Mouse (Mus musculus) stomach, embryonic 14.5 days (tissue): ENCODE results near the gene Frat2. TPM values are rescaled to one million over a fixed set of nuclear protein-coding genes. Genes with fewer than 3 reads are reported as not detected.

Source experiments
- ATAC-seq: fragments of 200-750 bp; cut with Nextera tagmentation; 2 replicates; pipeline ENCODE4 v1.8.0; 2017; ENCODE audit warnings: low read depth, moderate TSS enrichment; ENCODE audit not compliant: insufficient number of reproducible peaks, insufficient read depth, low FRiP score
- H3K27ac ChIP-seq: fragments of 300-500 bp; sonication (generic); 2 replicates; pipeline ENCODE4 v1.5.1; 2014; ENCODE audit warnings: mild to moderate bottlenecking, low read length, moderate library complexity, mixed read lengths
- H3K27me3 ChIP-seq: fragments of 300-500 bp; sonication (generic); 2 replicates; pipeline ENCODE4 v1.6.1; 2014; ENCODE audit warnings: low read length, control low read depth, mixed read lengths; ENCODE audit not compliant: control insufficient read depth, insufficient read depth
- H3K36me3 ChIP-seq: fragments of 300-500 bp; sonication (generic); 2 replicates; pipeline ENCODE4 v1.6.1; 2014; ENCODE audit warnings: mild to moderate bottlenecking, control low read depth, low read length, moderate library complexity, mixed read lengths; ENCODE audit not compliant: control insufficient read depth, insufficient read depth
- H3K4me1 ChIP-seq: fragments of 300-500 bp; sonication (generic); 2 replicates; pipeline ENCODE4 v1.6.1; 2014; ENCODE audit warnings: low read length, control low read depth, mixed read lengths; ENCODE audit not compliant: control insufficient read depth, insufficient read depth
- H3K4me2 ChIP-seq: fragments of 300-500 bp; sonication (generic); replicated peaks from 2 replicates; pipeline ENCODE4 v1.6.1; 2014; ENCODE audit warnings: low read depth, low read length, control low read depth
- H3K4me3 ChIP-seq: fragments of 300-500 bp; sonication (generic); 2 replicates; pipeline ENCODE4 v1.5.1; 2014; ENCODE audit warnings: low read depth, low read length, control low read depth
- H3K9ac ChIP-seq: fragments of 300-500 bp; sonication (generic); replicated peaks from 2 replicates; pipeline ENCODE4 v1.6.1; 2014; ENCODE audit warnings: low read depth, mild to moderate bottlenecking, control low read depth, low read length, moderate library complexity, mixed read lengths
- H3K9me3 ChIP-seq: fragments of 300-500 bp; sonication (generic); 2 replicates; pipeline ENCODE4 v1.6.1; 2016; ENCODE audit warnings: low read depth, low read length, control low read depth; ENCODE audit not compliant: control insufficient read depth
- WGBS: fragments of 180-500 bp; shearing (Covaris S2); extraction: QIAGEN DNeasy Blood & Tissue Kit; methylation state at CpG from one replicate; pipeline ENCODE4 v1.1.7; 2014; 5-methylcytosine and 5-hydroxymethylcytosine counted together
- polyA plus RNA-seq: library from polyadenylated mRNA; unstranded; fragments of >200 nt; fragmentation: Nextera tagmentation; extraction: Ambion mirVana; gene quantifications from 2 replicates; pipeline ENCODE4 v1.2.1, GENCODE M21; 2014

The Frat2 gene
- polyA plus RNA-seq, 1 experiment from 2014 or later, result 3.5 TPM

DNA sequence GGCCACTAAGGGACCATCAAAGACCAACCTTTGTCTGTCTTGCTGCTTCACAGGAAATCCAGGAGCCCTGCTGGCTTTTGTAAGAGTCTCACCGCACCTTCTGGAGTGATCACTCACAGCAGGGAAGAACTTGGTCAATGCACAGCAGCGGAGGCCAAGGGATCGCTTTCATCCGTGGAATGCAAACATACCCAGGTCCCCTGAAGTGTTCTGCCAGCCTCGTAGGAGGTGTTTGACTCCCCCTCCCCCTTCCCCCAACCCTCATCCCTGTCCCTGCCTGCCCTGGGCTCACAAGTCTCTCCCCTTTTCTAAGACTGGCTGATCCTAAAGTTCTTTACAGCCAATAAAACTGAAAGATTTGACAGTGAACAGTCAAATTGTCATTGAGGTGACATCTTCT is 26.5 kb downstream of the Frat2 start:
- Histone ChIP-seq H3K4me2 (no peak overlapping the region), H3K9ac (no peak overlapping the region), H3K9me3 (no peaks in the 10 kb centered on the region), H3K27ac (no peak overlapping the region), H3K36me3 (no peaks in the 10 kb centered on the region), H3K4me3 (no peak overlapping the region), H3K27me3 (no peaks in the 10 kb centered on the region), H3K4me1 (no peaks in the 10 kb centered on the region)
- WGBS, result 12% methylated on average over 5 of the region's 5 CpGs
- ATAC-seq, result no peak

DNA sequence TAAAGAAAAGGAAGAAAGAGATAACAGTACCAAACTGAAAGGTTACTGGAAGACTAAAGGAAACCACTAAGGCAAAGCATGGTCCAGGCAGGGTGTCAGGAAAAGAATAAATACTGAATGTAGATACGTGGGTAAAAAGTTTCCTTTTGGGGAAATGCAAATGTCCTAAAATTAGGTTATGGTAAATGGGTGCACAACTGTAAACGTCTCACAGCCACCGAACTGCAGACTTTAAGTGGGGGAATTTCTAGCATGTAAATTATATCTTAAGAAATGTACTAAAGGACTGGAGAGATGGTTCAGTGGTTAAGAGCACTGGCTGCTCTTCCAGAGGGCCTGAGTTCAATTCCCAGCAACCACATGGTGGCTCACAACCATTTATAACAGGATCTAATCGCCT is 29.2 kb downstream of the Frat2 start:
- Histone ChIP-seq H3K9me3 (no peaks in the 10 kb centered on the region), H3K27me3 (no peaks in the 10 kb centered on the region), H3K36me3 (no peaks in the 10 kb centered on the region), H3K4me2 (no peak overlapping the region), H3K27ac (no peak overlapping the region), H3K4me3 (no peak overlapping the region), H3K4me1 (no peaks in the 10 kb centered on the region), H3K9ac (no peak overlapping the region)
- 82% methylated on average over 4 of the region's 4 CpGs for WGBS
- no peak for ATAC-seq

DNA sequence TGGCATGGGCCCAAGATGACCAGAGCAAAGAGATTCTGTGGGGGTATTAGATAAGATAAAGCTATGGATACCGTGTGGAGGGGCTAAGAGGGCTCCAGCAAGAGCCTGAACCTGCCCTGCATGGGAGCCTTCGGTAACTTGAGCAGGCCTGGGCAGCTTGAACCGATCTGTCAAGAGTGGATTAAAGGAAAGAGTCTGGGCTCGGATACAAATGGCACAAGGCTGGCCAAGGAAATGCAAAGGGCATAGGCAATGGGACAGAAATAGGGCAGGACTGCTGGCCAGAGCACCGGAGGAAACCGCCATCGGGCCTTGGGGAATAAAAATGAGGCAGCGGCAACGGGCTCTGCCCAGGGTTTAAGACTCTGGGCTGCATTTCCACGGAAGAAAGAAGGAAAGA is 30.6 kb downstream of the Frat2 start:
- Histone ChIP-seq H3K4me3 (no peak overlapping the region), H3K4me2 (no peak overlapping the region), H3K9ac (no peak overlapping the region), H3K27ac (no peak overlapping the region), H3K9me3 (no peaks in the 10 kb centered on the region), H3K36me3 (no peaks in the 10 kb centered on the region), H3K27me3 (no peaks in the 10 kb centered on the region), H3K4me1 (no peaks in the 10 kb centered on the region)
- 41% methylated on average over 10 of the region's 10 CpGs for WGBS
- no peak for ATAC-seq

DNA sequence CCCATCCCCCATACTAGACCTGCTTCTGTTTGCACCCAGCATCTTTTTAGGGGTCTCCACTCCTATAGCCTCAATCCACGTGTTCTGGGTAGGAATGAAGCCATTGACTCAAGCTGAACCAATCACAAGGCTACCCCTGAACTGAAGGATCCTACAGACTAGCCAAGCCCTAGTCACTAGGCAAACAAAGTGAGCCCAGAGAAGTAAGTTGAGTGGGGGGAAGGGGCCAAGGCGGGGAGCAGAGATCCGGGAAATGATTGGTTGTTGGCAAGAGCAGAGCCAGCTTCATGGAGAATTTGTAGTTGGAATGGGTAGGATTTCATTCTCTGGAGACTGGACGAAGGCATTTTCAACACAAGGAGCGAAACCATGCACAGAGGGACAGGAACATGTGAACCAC is 31.0 kb downstream of the Frat2 start:
- Histone ChIP-seq H3K4me3 (no peak overlapping the region), H3K36me3 (no peaks in the 10 kb centered on the region), H3K27me3 (no peaks in the 10 kb centered on the region), H3K9ac (no peak overlapping the region), H3K4me2 (no peak overlapping the region), H3K4me1 (no peaks in the 10 kb centered on the region), H3K9me3 (no peaks in the 10 kb centered on the region), H3K27ac (no peak overlapping the region)
- no peak for ATAC-seq
- WGBS, result 55% methylated on average over 5 of the region's 5 CpGs

DNA sequence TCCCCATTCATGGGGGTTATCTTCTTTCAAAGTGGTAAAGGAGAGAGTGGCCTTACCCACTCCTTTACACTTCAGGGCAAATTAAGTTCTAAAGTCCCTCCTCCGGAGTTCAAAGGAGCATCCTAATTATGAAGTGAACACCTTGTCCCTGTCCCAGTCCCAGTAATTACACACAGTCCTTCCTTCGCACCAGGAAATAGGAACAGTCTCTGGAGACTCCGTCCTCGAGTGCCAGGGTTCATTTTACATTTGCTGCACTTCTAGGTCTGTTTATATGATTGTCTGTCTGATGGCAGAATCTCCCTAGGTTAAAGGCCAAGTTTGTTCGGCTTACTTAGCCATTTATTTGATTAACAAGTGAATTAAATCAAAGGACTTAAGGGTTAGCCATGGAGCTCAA is 31.5 kb downstream of the Frat2 start:
- H3K4me3 ChIP-seq, result no peak overlapping the region
- no peaks in the 10 kb centered on the region for H3K27me3 ChIP-seq
- no peaks in the 10 kb centered on the region for H3K9me3 ChIP-seq
- no peaks in the 10 kb centered on the region for H3K4me1 ChIP-seq
- ATAC-seq, result no peak
- 52% methylated on average over 5 of the region's 5 CpGs for WGBS
- H3K36me3 ChIP-seq, result no peaks in the 10 kb centered on the region
- no peak overlapping the region for H3K27ac ChIP-seq
- no peak overlapping the region for H3K4me2 ChIP-seq
- H3K9ac ChIP-seq, result no peak overlapping the region

DNA sequence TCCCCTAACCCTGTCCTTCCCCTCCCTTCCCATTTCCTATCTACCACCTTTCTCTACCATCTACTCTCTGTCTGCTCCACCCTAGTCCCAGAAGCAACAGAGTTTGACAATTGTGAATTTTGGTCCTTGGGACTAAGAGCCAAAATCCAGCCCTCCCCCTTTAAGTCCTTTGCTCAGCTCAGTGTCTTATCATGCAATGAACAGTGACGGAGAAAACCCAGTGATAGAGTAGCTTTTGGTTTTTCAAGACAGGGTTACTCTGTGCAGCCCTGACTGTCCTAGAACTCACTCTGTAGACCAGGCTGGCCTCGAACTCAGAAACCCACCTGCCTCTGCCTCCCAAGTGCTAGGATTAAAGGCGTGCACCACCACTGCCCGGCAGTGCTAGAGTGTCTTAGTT is 34.6 kb downstream of the Frat2 start:
- H3K9me3 ChIP-seq, result no peaks in the 10 kb centered on the region
- H3K27ac ChIP-seq, result no peak overlapping the region
- H3K4me1 ChIP-seq, result no peaks in the 10 kb centered on the region
- WGBS, result 88% methylated on average over 4 of the region's 4 CpGs
- no peak overlapping the region for H3K9ac ChIP-seq
- H3K4me2 ChIP-seq, result no peak overlapping the region
- no peak for ATAC-seq
- H3K36me3 ChIP-seq, result no peaks in the 10 kb centered on the region
- no peak overlapping the region for H3K4me3 ChIP-seq
- no peaks in the 10 kb centered on the region for H3K27me3 ChIP-seq

DNA sequence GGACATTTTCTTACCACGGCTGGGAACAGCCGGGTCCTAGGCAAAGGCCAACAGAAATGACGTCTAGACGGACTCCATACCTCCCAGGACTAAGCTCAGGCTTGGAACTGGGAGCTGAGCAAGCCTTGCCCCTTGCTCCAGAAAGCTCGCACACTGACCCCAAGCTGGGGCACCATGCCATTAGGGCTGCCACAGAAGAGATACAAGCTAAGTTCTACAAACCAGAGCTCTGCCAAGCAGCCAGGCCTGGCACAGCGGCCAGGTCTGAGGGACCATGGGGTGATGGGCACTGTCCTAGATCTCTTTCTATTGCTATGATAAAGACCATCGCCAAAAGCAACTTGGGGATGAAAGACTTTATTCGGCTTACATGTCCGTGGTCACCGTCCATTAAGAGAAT is 35.4 kb downstream of the Frat2 start:
- no peak overlapping the region for H3K4me3 ChIP-seq
- no peaks in the 10 kb centered on the region for H3K9me3 ChIP-seq
- no peak overlapping the region for H3K9ac ChIP-seq
- 92% methylated on average over 10 of the region's 10 CpGs for WGBS
- H3K27me3 ChIP-seq, result no peaks in the 10 kb centered on the region
- H3K36me3 ChIP-seq, result no peaks in the 10 kb centered on the region
- no peak for ATAC-seq
- no peaks in the 10 kb centered on the region for H3K4me1 ChIP-seq
- no peak overlapping the region for H3K4me2 ChIP-seq
- no peak overlapping the region for H3K27ac ChIP-seq

DNA sequence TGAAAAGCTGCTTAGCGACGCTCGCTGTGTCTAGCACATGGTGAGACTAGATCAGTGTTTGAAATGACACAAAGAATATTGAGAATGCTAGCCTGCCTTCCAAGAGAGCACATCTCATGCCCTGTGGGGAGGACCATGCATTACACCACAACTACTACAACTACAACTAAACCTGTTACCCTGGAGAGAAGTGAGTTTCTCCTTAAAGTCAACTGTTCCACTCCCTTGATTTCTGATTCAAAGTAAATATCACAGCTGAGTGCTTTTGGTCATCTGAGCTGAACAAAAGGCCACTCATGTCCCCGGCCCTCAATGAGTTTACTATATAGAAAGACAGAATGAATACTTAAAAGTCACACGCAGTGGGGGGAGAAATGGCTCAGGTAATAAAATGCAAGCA is 37.9 kb downstream of the Frat2 start:
- H3K27me3 ChIP-seq, result no peaks in the 10 kb centered on the region
- H3K4me1 ChIP-seq, result no peaks in the 10 kb centered on the region
- no peaks in the 10 kb centered on the region for H3K36me3 ChIP-seq
- no peak overlapping the region for H3K9ac ChIP-seq
- H3K4me3 ChIP-seq, result no peak overlapping the region
- no peaks in the 10 kb centered on the region for H3K9me3 ChIP-seq
- WGBS, result 81% methylated on average over 5 of the region's 5 CpGs
- no peak overlapping the region for H3K4me2 ChIP-seq
- no peak for ATAC-seq
- no peak overlapping the region for H3K27ac ChIP-seq

DNA sequence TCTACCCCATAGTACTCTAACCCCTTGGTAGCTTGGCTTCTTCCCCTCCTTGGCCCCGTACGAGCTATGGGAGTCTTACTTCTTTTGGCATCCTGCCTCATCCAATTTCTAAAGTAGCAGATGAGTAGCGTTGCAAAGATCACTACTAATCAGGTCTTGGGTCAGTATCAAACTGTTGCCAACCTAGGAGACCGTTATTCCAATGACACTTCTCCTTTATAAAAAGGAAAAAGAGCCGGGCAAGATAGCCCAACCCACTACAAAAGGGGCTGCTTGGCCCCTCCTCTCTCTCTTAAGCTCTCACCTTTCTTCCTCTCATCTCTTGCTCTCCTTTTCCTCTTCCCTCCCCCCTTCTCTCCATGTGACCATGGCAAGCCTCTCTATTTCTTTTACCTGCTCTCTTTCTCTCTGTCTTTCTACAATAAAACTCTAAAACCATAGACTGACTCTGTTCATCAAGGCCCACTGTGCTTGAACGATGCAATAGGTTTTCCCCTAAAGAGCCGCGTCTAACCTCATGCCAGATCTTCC is 39.8 kb downstream of the Frat2 start:
- Histone ChIP-seq H3K4me3 (no peak overlapping the region), H3K27me3 (no peaks in the 10 kb centered on the region), H3K4me1 (no peaks in the 10 kb centered on the region), H3K27ac (no peak overlapping the region), H3K9me3 (no peaks in the 10 kb centered on the region), H3K36me3 (no peaks in the 10 kb centered on the region), H3K9ac (no peak overlapping the region), H3K4me2 (no peak overlapping the region)
- ATAC-seq, result no peak
- WGBS, result 84% methylated on average over 8 of the region's 8 CpGs
